Mouse (Mus musculus): ENCODE measurements around the gene Disp2. TPM values are rescaled to one million over a fixed set of nuclear protein-coding genes. Genes with fewer than 3 reads are reported as not detected.

Disp2 gene
- polyA plus RNA-seq, 1 experiment from 2014 or later: 0.19 TPM

- Histone ChIP-seq H3K27ac (ENCODE audit: low read length) (no peak overlapping the region), H3K4me1 (ENCODE audit: control insufficient read depth, low read depth, low read length) (peaks cover 13% of the 10 kb centered on the region; the same call in 1 of the 2 replicates), H3K27me3 (ENCODE audit: control insufficient read depth, insufficient read depth, low read depth, low read length) (no peaks in the 10 kb centered on the region), H3K9me3 (replicated peaks; ENCODE audit: control insufficient read depth, low read length) (no peaks in the 10 kb centered on the region), H3K4me3 (ENCODE audit: low read depth, low read length) (peak overlapping the region; percentile 18; the same call in 1 of the 2 replicates), H3K4me2 (ENCODE audit: low read depth, low read length) (peak overlapping the region; percentile 46), H3K9ac (ENCODE audit: low read depth, low read length) (no peak overlapping the region), H3K36me3 (ENCODE audit: control insufficient read depth, insufficient read depth) (no peaks in the 10 kb centered on the region)
- 63% methylated on average over 12 of the region's 12 CpGs for WGBS (ENCODE audit: insufficient replicate concordance)
- ATAC-seq (ENCODE audit: low read depth): no peak
Measured at GRCm38 (mm10) chr2:118790221-118790550, 10.7 kb downstream of the Disp2 start.

- peaks cover 13% of the 10 kb centered on the region; the same call in 1 of the 2 replicates for H3K4me1 ChIP-seq (ENCODE audit: control insufficient read depth, low read depth, low read length)
- ATAC-seq (ENCODE audit: low read depth): peak; percentile 48; the same call in 1 of the 2 replicates
- H3K27ac ChIP-seq (ENCODE audit: low read length): peak overlapping the region; percentile 25; the same call in 1 of the 2 replicates
- peak overlapping the region; percentile 21; the same call in 1 of the 2 replicates for H3K9ac ChIP-seq (ENCODE audit: low read depth, low read length)
- WGBS (ENCODE audit: insufficient replicate concordance): 30% methylated on average over 44 of the region's 44 CpGs
- no peaks in the 10 kb centered on the region for H3K9me3 ChIP-seq (replicated peaks; ENCODE audit: control insufficient read depth, low read length)
- H3K4me3 ChIP-seq (ENCODE audit: low read depth, low read length): peak overlapping the region; percentile 18; the same call in 1 of the 2 replicates
- no peaks in the 10 kb centered on the region for H3K36me3 ChIP-seq (ENCODE audit: control insufficient read depth, insufficient read depth)
- no peaks in the 10 kb centered on the region for H3K27me3 ChIP-seq (ENCODE audit: control insufficient read depth, insufficient read depth, low read depth, low read length)
- H3K4me2 ChIP-seq (ENCODE audit: low read depth, low read length): peak overlapping the region; percentile 46
Measured at GRCm38 (mm10) chr2:118790551-118791525, 11.3 kb downstream of the Disp2 start.

- H3K27ac ChIP-seq (ENCODE audit: low read length): peak overlapping the region; percentile 25; the same call in 1 of the 2 replicates
- no peaks in the 10 kb centered on the region; the same call in 1 of the 2 replicates for H3K27me3 ChIP-seq (ENCODE audit: control insufficient read depth, insufficient read depth, low read depth, low read length)
- no peak overlapping the region; the same call in 1 of the 2 replicates for H3K4me2 ChIP-seq (ENCODE audit: low read depth, low read length)
- H3K9ac ChIP-seq (ENCODE audit: low read depth, low read length): no peak overlapping the region
- no peaks in the 10 kb centered on the region for H3K36me3 ChIP-seq (ENCODE audit: control insufficient read depth, insufficient read depth)
- peak; percentile 68 for ATAC-seq (ENCODE audit: low read depth)
- no peak overlapping the region for H3K4me3 ChIP-seq (ENCODE audit: low read depth, low read length)
- WGBS (ENCODE audit: insufficient replicate concordance): 71% methylated on average over 26 of the region's 26 CpGs
- peaks cover 12% of the 10 kb centered on the region; the same call in 1 of the 2 replicates for H3K4me1 ChIP-seq (ENCODE audit: control insufficient read depth, low read depth, low read length)
- H3K9me3 ChIP-seq (replicated peaks; ENCODE audit: control insufficient read depth, low read length): no peaks in the 10 kb centered on the region
Measured at GRCm38 (mm10) chr2:118791591-118792258, 12.2 kb downstream of the Disp2 start.

GRCm38 (mm10) chr2:118792259-118792613 is 12.7 kb downstream of the Disp2 start:
- Histone ChIP-seq H3K36me3 (ENCODE audit: control insufficient read depth, insufficient read depth) (no peaks in the 10 kb centered on the region), H3K4me3 (ENCODE audit: low read depth, low read length) (no peak overlapping the region), H3K27ac (ENCODE audit: low read length) (no peak overlapping the region), H3K4me2 (ENCODE audit: low read depth, low read length) (no peak overlapping the region), H3K4me1 (ENCODE audit: control insufficient read depth, low read depth, low read length) (peaks cover 10% of the 10 kb centered on the region; the same call in 1 of the 2 replicates), H3K9me3 (replicated peaks; ENCODE audit: control insufficient read depth, low read length) (no peaks in the 10 kb centered on the region), H3K9ac (ENCODE audit: low read depth, low read length) (no peak overlapping the region), H3K27me3 (ENCODE audit: control insufficient read depth, insufficient read depth, low read depth, low read length) (peaks cover 1% of the 10 kb centered on the region)
- 75% methylated on average over 4 of the region's 4 CpGs for WGBS (ENCODE audit: insufficient replicate concordance)
- ATAC-seq (ENCODE audit: low read depth): no peak

DNA sequence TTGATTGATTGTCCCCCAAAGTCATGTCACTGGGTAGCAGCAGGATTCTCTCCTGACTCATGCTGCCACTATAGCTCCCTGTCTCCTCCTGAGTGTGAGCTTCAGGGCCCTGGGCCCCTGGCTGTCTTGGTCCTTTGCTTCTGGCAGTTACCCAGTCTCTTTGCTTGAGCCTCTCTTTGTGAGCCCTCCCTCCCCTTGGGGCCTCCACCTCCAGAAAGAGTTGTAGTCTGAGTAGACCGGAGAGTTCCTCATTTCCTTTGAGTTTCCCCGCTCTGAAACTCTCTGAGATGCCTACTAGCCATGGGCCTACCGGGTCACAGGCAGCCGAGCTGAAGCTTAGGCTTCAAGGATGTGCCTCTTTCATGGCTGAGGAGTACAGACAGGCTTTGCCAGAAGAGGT is 14.1 kb downstream of the Disp2 start:
- H3K4me2 ChIP-seq (ENCODE audit: low read depth, low read length): no peak overlapping the region
- no peak overlapping the region for H3K9ac ChIP-seq (ENCODE audit: low read depth, low read length)
- H3K27me3 ChIP-seq (ENCODE audit: control insufficient read depth, insufficient read depth, low read depth, low read length): peaks cover 2% of the 10 kb centered on the region
- peaks cover 10% of the 10 kb centered on the region; the same call in 1 of the 2 replicates for H3K4me1 ChIP-seq (ENCODE audit: control insufficient read depth, low read depth, low read length)
- ATAC-seq (ENCODE audit: low read depth): no peak
- WGBS (ENCODE audit: insufficient replicate concordance): 42% methylated on average over 4 of the region's 4 CpGs
- H3K36me3 ChIP-seq (ENCODE audit: control insufficient read depth, insufficient read depth): no peaks in the 10 kb centered on the region
- no peaks in the 10 kb centered on the region for H3K9me3 ChIP-seq (replicated peaks; ENCODE audit: control insufficient read depth, low read length)
- no peak overlapping the region for H3K4me3 ChIP-seq (ENCODE audit: low read depth, low read length)
- H3K27ac ChIP-seq (ENCODE audit: low read length): no peak overlapping the region

DNA sequence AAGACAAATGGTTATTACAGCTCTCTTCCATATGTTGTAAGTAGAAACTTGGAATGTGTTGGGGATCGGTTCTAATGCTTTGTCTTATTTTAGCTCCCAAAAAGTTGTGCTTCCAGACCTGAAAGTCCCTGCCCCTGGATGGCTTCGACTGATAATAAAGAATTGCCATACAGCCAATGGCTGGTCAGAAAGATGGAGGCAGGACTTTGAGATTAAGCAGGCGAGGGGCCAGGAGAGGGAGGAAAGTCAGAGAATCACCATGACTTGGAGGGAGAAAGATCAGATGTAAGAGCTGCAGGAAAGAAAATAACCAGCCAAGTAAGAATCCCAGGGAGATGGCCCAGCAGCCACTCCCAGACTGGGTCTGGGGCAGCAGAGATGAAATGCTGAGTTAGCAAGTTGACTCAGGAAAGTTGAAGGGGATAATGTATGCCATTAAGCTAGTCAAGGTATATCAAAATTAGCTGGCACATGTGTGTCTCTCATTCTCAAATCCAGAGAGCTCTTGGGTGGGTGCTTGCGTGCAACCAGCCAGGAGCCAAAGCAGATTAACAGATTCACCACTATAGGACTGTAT is 23.1 kb downstream of the Disp2 start:
- H3K4me1 ChIP-seq (ENCODE audit: control insufficient read depth, low read depth, low read length): peaks cover 45% of the 10 kb centered on the region
- peak overlapping the region; percentile 71 for H3K4me2 ChIP-seq (ENCODE audit: low read depth, low read length)
- no peaks in the 10 kb centered on the region for H3K27me3 ChIP-seq (ENCODE audit: control insufficient read depth, insufficient read depth, low read depth, low read length)
- H3K9ac ChIP-seq (ENCODE audit: low read depth, low read length): peak overlapping the region; percentile 62
- H3K36me3 ChIP-seq (ENCODE audit: control insufficient read depth, insufficient read depth): no peaks in the 10 kb centered on the region
- no peaks in the 10 kb centered on the region for H3K9me3 ChIP-seq (replicated peaks; ENCODE audit: control insufficient read depth, low read length)
- ATAC-seq (ENCODE audit: low read depth): peak; percentile 91
- H3K27ac ChIP-seq (ENCODE audit: low read length): peak overlapping the region; percentile 98
- 26% methylated on average over 4 of the region's 4 CpGs for WGBS (ENCODE audit: insufficient replicate concordance)
- H3K4me3 ChIP-seq (ENCODE audit: low read depth, low read length): peak overlapping the region; percentile 59

DNA sequence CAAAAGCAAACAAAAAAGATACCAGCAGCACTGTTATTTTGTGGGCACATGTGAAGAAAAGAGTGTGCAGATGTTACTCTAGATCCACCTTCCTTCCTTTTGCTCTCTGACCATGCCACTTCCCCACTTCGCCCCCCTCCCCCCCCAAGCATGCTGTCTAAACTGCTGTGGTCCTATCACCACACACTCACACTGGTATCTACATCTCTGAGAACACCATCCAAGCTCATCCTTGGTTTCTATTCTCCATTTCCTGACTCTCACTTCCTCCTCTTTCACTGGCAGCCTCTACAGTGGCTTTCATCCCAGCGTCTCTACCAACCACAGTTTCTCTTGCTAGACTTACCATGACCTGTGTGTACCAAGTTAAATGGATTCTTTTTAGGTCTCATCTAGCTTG is 25.0 kb downstream of the Disp2 start:
- peak overlapping the region; percentile 98 for H3K27ac ChIP-seq (ENCODE audit: low read length)
- H3K9ac ChIP-seq (ENCODE audit: low read depth, low read length): 0 out of 2 replicates have a peak overlapping the region, but pooled peaks have one; percentile 15
- H3K27me3 ChIP-seq (ENCODE audit: control insufficient read depth, insufficient read depth, low read depth, low read length): no peaks in the 10 kb centered on the region
- WGBS (ENCODE audit: insufficient replicate concordance): 35% methylated on average over 2 of the region's 2 CpGs
- H3K4me2 ChIP-seq (ENCODE audit: low read depth, low read length): no peak overlapping the region
- no peaks in the 10 kb centered on the region for H3K9me3 ChIP-seq (replicated peaks; ENCODE audit: control insufficient read depth, low read length)
- no peak for ATAC-seq (ENCODE audit: low read depth)
- peaks cover 45% of the 10 kb centered on the region for H3K4me1 ChIP-seq (ENCODE audit: control insufficient read depth, low read depth, low read length)
- H3K36me3 ChIP-seq (ENCODE audit: control insufficient read depth, insufficient read depth): no peaks in the 10 kb centered on the region
- no peak overlapping the region for H3K4me3 ChIP-seq (ENCODE audit: low read depth, low read length)

DNA sequence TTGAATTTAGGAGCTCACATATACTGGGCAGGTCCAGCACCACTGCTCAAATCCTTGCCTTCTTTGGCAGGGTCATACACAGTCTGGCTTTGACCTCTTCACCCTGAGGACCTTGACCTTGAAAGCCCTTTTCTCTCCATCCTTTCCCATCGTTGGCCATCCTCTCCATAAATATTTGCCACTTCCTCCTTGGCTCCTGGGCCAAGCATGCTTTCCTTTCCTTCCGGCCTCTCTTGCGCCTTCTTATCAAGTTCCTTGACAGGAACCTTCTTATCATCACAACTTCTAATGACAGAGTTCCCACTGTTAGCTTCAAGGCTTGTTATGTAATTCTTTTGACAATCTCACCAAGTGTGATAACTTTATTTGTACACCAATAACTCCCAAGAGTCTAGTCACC is 25.6 kb downstream of the Disp2 start:
- Histone ChIP-seq H3K9me3 (replicated peaks; ENCODE audit: control insufficient read depth, low read length) (no peaks in the 10 kb centered on the region), H3K4me1 (ENCODE audit: control insufficient read depth, low read depth, low read length) (peaks cover 45% of the 10 kb centered on the region), H3K36me3 (ENCODE audit: control insufficient read depth, insufficient read depth) (no peaks in the 10 kb centered on the region), H3K4me2 (ENCODE audit: low read depth, low read length) (peak overlapping the region; percentile 30; the same call in 1 of the 2 replicates), H3K4me3 (ENCODE audit: low read depth, low read length) (no peak overlapping the region), H3K27ac (ENCODE audit: low read length) (peak overlapping the region; percentile 83), H3K9ac (ENCODE audit: low read depth, low read length) (no peak overlapping the region), H3K27me3 (ENCODE audit: control insufficient read depth, insufficient read depth, low read depth, low read length) (no peaks in the 10 kb centered on the region)
- peak; percentile 26 for ATAC-seq (ENCODE audit: low read depth)
- WGBS (ENCODE audit: insufficient replicate concordance): 8% methylated on average over 3 of the region's 3 CpGs

Measured in liver, embryonic 16.5 days (tissue).